Mouse (Mus musculus) liver, embryonic 11.5 days (tissue): ENCODE measurements at regions not wholly inside any gene's neighbourhood (a gene's known extent, or its start where the extent isn't known, plus 50 kb on each side); places are given as distances from the start of the nearest gene placed in this dataset.
A peak's percentile ranks its signal among the peaks of the same experiment; 100 is the strongest.

ENCODE experiments used
- ATAC-seq: fragments of 200-750 bp; cut with Nextera tagmentation; replicated peaks from 2 replicates; pipeline ENCODE4 v1.8.0; 2017; ENCODE audit warnings: moderate number of reproducible peaks, mild to moderate bottlenecking, moderate TSS enrichment, moderate library complexity; ENCODE audit not compliant: low FRiP score
- DNase-seq: peaks from one replicate; pipeline ENCODE4 v3.0.0-alpha.2; 2017; ENCODE audit warnings: low spot score
- H3K27ac ChIP-seq: fragments of 300-500 bp; sonication (generic); 2 replicates; pipeline ENCODE4 v1.5.1; 2014; ENCODE audit warnings: mild to moderate bottlenecking, low read depth, low read length, control low read depth
- H3K27me3 ChIP-seq: fragments of 300-500 bp; sonication (generic); replicated peaks from 2 replicates; pipeline ENCODE4 v1.6.1; 2014; ENCODE audit warnings: low read length, mixed read lengths; ENCODE audit not compliant: control insufficient read depth, insufficient read depth
- H3K36me3 ChIP-seq: fragments of 300-500 bp; sonication (generic); 2 replicates; pipeline ENCODE4 v1.6.1; 2014; ENCODE audit warnings: mild to moderate bottlenecking, low read length, moderate library complexity, mixed read lengths; ENCODE audit not compliant: control insufficient read depth, insufficient read depth
- H3K4me1 ChIP-seq: fragments of 300-500 bp; sonication (generic); replicated peaks from 2 replicates; pipeline ENCODE4 v1.6.1; 2014; ENCODE audit warnings: low read length, mixed read lengths; ENCODE audit not compliant: control insufficient read depth, insufficient read depth
- H3K4me2 ChIP-seq: fragments of 300-500 bp; sonication (generic); 2 replicates; pipeline ENCODE4 v1.6.1; 2014; ENCODE audit warnings: mild to moderate bottlenecking, control low read depth, moderate library complexity
- H3K4me3 ChIP-seq: fragments of 300-500 bp; sonication (generic); 2 replicates; pipeline ENCODE4 v1.5.1; 2014; ENCODE audit warnings: low read depth, low read length, control low read depth
- H3K9ac ChIP-seq: fragments of 300-500 bp; sonication (generic); 2 replicates; pipeline ENCODE4 v1.6.1; 2014; ENCODE audit warnings: low read depth, low read length, control low read depth
- H3K9me3 ChIP-seq: fragments of 300-500 bp; sonication (generic); 2 replicates; pipeline ENCODE4 v1.6.1; 2016; ENCODE audit warnings: low read length, inconsistent platforms, mixed read lengths; ENCODE audit not compliant: control insufficient read depth
- WGBS: fragments of 180-500 bp; shearing (Covaris S2); extraction: QIAGEN DNeasy Blood & Tissue Kit; methylation state at CpG from one replicate; pipeline ENCODE4 v1.1.7; 2014; 5-methylcytosine and 5-hydroxymethylcytosine counted together

- 91% methylated on average over 9 of the region's 9 CpGs for WGBS
- Histone ChIP-seq H3K9me3 (no peaks in the 10 kb centered on the region), H3K27me3 (no peaks in the 10 kb centered on the region), H3K27ac (no peak overlapping the region), H3K4me1 (peaks cover 24% of the 10 kb centered on the region), H3K9ac (no peak overlapping the region), H3K4me2 (no peak overlapping the region), H3K36me3 (no peaks in the 10 kb centered on the region), H3K4me3 (no peak overlapping the region)
- ATAC-seq (no peak), DNase-seq (no peak)
Observed at GRCm38 (mm10) chr8:126669919-126670318, 76.1 kb upstream of the Irf2bp2 start.

GRCm38 (mm10) chr8:126669154-126669553, 75.4 kb upstream of the Irf2bp2 start:
- ATAC-seq: no peak
- H3K4me3 ChIP-seq: no peak overlapping the region
- H3K27me3 ChIP-seq: no peaks in the 10 kb centered on the region
- no peak for DNase-seq
- no peak overlapping the region for H3K9ac ChIP-seq
- H3K4me2 ChIP-seq: no peak overlapping the region
- 61% methylated on average over 6 of the region's 6 CpGs for WGBS
- H3K27ac ChIP-seq: no peak overlapping the region
- peaks cover 26% of the 10 kb centered on the region for H3K4me1 ChIP-seq
- no peaks in the 10 kb centered on the region for H3K9me3 ChIP-seq
- H3K36me3 ChIP-seq: no peaks in the 10 kb centered on the region

DNA sequence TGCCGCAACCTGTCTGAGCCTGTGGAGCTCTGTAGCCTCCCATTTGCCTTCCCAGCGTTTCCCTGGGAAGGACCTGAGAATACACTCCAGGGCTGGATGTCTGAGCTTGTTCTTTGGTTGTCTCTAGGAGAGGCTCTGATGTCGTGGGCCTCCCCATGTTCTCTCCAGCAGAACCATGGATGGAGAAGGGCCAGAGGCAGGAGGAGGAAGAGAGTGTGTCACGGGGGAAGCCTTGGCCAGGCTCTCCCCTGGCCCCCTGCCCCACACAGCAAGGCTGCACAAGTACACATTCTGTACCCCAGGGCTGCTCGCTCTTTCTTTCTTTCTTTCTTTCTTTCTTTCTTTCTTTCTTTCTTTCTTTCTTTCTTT, 74.9 kb upstream of the Irf2bp2 start:
- WGBS: 74% methylated on average over 5 of the region's 5 CpGs
- no peak overlapping the region for H3K4me2 ChIP-seq
- DNase-seq (no peak), ATAC-seq (no peak)
- H3K27me3 ChIP-seq: no peaks in the 10 kb centered on the region
- peaks cover 30% of the 10 kb centered on the region for H3K4me1 ChIP-seq
- H3K36me3 ChIP-seq: no peaks in the 10 kb centered on the region
- no peak overlapping the region for H3K27ac ChIP-seq
- H3K9ac ChIP-seq: no peak overlapping the region
- H3K9me3 ChIP-seq: no peaks in the 10 kb centered on the region
- H3K4me3 ChIP-seq: no peak overlapping the region

DNA sequence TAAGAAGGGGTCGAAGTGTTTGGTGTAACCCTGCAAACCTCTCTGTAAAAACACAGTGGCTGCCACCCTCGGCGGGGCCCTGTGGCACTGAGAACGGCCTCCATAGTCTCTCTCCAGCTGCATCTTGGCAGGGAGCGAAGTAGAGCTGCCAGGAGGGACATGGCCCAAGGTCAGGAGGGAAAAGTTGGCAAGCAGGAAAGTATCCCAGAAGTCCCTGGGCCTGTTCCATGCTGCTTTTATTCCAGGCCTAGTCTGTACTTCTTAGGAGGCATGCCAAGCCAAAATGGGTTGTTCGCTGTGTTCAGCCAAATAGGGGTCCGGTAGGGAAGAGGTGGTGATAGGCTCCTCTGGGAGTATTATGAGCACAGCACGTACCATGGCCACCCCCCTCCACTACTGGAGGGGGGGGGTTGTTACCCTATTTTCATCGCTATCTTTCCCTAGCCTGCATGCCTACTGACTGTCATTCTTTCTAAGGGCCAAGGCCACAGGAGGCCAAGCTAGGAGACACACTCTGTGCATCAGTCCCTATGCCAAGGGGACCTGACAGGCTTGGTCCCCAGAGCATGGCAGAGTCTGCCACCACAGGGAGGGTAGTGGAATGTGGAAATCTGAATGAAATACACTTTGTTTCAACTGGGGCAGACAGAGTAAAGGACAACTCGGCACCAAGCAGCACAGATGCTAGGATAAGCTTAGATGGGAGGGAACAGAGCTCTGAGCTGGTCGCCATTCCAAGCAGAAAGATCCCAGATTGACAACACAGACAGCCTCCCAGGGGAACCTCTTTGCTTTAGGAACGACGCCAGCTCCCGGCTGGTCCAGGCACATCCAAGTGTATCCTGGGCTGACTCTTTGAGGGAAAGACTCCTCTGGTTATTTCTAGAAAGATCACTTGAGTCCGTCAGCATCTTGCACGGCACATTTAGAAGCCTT, 74.2 kb upstream of the Irf2bp2 start:
- no peaks in the 10 kb centered on the region for H3K27me3 ChIP-seq
- H3K4me1 ChIP-seq: peaks cover 37% of the 10 kb centered on the region
- H3K27ac ChIP-seq: peak overlapping the region; percentile 87
- H3K4me2 ChIP-seq: no peak overlapping the region
- no peak overlapping the region for H3K9ac ChIP-seq
- 77% methylated on average over 16 of the region's 16 CpGs for WGBS
- H3K9me3 ChIP-seq: no peaks in the 10 kb centered on the region
- H3K4me3 ChIP-seq: no peak overlapping the region
- no peaks in the 10 kb centered on the region for H3K36me3 ChIP-seq
- no peak for ATAC-seq
- no peak for DNase-seq

DNA sequence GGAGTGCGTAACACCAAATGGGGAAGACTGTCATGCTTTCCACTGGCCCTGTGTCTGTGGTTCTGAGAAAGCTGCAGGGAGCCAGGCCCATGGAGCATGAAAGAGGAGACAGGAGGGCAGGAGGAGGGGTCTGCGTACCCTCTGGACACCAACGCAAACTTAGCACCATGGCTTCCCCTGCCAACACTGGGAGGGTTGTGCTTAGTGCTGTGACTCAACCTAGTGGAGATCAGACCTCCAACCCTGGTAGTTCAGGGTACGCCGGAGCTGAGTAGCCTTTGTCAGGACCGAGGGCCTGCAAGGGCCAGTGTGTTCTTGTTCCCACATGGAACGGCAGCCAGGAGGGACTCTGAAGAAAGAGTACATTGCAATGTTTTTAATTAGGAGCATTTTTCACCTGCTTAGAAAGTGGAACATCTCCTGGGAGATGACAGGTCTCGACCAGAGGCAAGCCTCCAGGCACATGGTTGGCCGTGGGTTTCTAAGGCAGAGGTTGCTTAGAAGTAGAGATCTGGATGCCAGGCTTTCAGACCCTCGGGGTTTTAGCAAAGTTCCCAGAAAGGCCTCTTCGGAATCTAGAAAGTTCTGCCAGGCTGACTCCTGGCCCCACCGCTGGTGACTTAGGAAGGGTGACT, 73.4 kb upstream of the Irf2bp2 start:
- 76% methylated on average over 12 of the region's 12 CpGs for WGBS
- no peaks in the 10 kb centered on the region for H3K27me3 ChIP-seq
- peak overlapping the region; percentile 50 for H3K4me2 ChIP-seq
- H3K4me1 ChIP-seq: peaks cover 44% of the 10 kb centered on the region
- H3K27ac ChIP-seq: peak overlapping the region; percentile 87
- peak overlapping the region; percentile 64 for H3K9ac ChIP-seq
- no peaks in the 10 kb centered on the region for H3K9me3 ChIP-seq
- no peak for ATAC-seq
- no peak for DNase-seq
- H3K36me3 ChIP-seq: no peaks in the 10 kb centered on the region
- no peak overlapping the region for H3K4me3 ChIP-seq

GRCm38 (mm10) chr8:126666327-126667085, 72.7 kb upstream of the Irf2bp2 start:
- Histone ChIP-seq H3K4me1 (peaks cover 51% of the 10 kb centered on the region), H3K27me3 (no peaks in the 10 kb centered on the region), H3K9me3 (no peaks in the 10 kb centered on the region), H3K9ac (peak overlapping the region; percentile 64), H3K36me3 (no peaks in the 10 kb centered on the region), H3K4me2 (peak overlapping the region; percentile 50), H3K27ac (peak overlapping the region; percentile 87), H3K4me3 (no peak overlapping the region)
- DNase-seq (peak; percentile 83), ATAC-seq (peak; percentile 81)
- WGBS: 3% methylated on average over 15 of the region's 15 CpGs

GRCm38 (mm10) chr8:126665581-126666241, 71.9 kb upstream of the Irf2bp2 start:
- no peak for ATAC-seq
- no peak for DNase-seq
- Histone ChIP-seq H3K9me3 (no peaks in the 10 kb centered on the region), H3K4me3 (no peak overlapping the region), H3K36me3 (no peaks in the 10 kb centered on the region), H3K27ac (peak overlapping the region; percentile 87), H3K27me3 (no peaks in the 10 kb centered on the region), H3K4me2 (peak overlapping the region; percentile 50), H3K4me1 (peaks cover 58% of the 10 kb centered on the region), H3K9ac (no peak overlapping the region; the same call in 1 of the 2 replicates)
- 49% methylated on average over 18 of the region's 18 CpGs for WGBS

GRCm38 (mm10) chr8:126664891-126665290, 71.1 kb upstream of the Irf2bp2 start:
- Histone ChIP-seq H3K9ac (no peak overlapping the region), H3K36me3 (no peaks in the 10 kb centered on the region), H3K4me3 (no peak overlapping the region), H3K9me3 (no peaks in the 10 kb centered on the region), H3K27me3 (no peaks in the 10 kb centered on the region), H3K27ac (no peak overlapping the region), H3K4me1 (peaks cover 66% of the 10 kb centered on the region), H3K4me2 (no peak overlapping the region)
- WGBS: 66% methylated on average over 5 of the region's 5 CpGs
- ATAC-seq (no peak), DNase-seq (no peak)
